Mouse (Mus musculus): ENCODE results near the gene Dcbld1. TPM values are rescaled to one million over a fixed set of nuclear protein-coding genes. Genes with fewer than 3 reads are reported as not detected.
"Not testable (repeated sequence)": the region's sequence is repeated elsewhere in the genome, so short reads cannot be mapped to it uniquely, and the experiment has no call there.

The Dcbld1 gene
- polyA plus RNA-seq, 1 experiment: not detected

DNA sequence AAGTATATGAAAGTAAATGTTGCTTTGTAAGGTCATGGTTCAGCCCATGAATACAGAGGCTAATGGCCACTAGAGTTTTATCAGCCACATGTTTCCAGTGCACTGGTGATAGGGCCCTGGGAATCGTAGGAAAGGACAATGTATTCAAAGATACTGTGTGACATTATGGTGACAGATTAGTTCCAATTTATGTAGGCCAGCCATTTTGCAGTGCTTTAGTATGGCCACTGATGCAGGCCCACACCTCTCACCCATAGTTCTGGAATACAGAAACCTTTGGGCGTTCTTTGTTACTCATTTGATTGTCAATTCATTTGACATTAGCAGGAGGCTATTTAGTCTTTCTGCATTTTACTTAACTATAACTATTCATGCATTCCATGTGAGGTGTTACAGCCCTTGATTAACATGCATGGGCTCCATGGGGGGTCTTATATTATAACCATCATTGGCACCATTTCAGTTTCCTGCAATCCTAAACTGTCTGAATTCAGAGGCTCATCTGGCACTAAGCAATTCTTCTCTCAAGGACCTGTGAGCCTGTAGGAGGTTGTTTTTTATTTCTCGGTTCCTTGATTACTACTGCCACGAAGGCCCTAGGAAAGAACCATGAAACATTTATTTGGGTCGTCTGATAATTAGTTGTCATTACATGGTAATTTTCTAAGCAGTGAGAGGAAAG, 54.6 kb downstream of the Dcbld1 start:
- TF ChIP-seq CTCF (IDR thresholded peaks at IDR 0.05; ENCODE audit: insufficient read depth, low read depth, low read length) (no peak), POLR2A (IDR thresholded peaks at IDR 0.05; ENCODE audit: insufficient read depth, low read depth, low read length) (no peak)
- no peaks in the 10 kb centered on the region for H3K4me1 ChIP-seq (ENCODE audit: control insufficient read depth, insufficient read depth, low read length)
- H3K27ac ChIP-seq (ENCODE audit: insufficient read depth, low read depth, low read length): no peak overlapping the region
- H3K4me3 ChIP-seq (ENCODE audit: insufficient read depth, low read depth, low read length): no peak overlapping the region
- WGBS: 40% methylated on average over 5 of the region's 5 CpGs

DNA sequence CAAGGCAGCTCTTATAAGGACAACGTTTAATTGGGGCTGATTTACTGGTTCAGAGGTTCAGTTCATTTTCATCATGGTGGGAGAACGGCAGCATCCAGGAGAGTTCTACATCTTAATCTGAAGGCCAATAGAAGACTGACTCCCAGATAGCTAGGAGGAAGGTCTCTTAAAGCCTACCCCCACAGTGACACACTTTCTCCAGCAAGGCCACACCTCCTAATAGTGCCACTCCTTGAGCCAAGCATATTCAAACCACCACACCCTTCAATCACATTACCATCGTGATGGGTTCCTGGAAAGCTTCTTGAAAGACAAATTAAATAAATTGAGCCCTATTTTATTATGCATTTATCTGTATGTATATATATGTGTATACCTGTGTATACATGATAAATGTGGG, 55.8 kb downstream of the Dcbld1 start:
- WGBS: 86% methylated on average over 3 of the region's 3 CpGs
- no peak for TF ChIP-seq POLR2A (IDR thresholded peaks at IDR 0.05; ENCODE audit: insufficient read depth, low read depth, low read length)
- TF ChIP-seq CTCF (IDR thresholded peaks at IDR 0.05; ENCODE audit: insufficient read depth, low read depth, low read length): no peak
- Histone ChIP-seq H3K27ac (ENCODE audit: insufficient read depth, low read depth, low read length) (no peak overlapping the region), H3K4me1 (ENCODE audit: control insufficient read depth, insufficient read depth, low read length) (no peaks in the 10 kb centered on the region), H3K4me3 (ENCODE audit: insufficient read depth, low read depth, low read length) (no peak overlapping the region)

DNA sequence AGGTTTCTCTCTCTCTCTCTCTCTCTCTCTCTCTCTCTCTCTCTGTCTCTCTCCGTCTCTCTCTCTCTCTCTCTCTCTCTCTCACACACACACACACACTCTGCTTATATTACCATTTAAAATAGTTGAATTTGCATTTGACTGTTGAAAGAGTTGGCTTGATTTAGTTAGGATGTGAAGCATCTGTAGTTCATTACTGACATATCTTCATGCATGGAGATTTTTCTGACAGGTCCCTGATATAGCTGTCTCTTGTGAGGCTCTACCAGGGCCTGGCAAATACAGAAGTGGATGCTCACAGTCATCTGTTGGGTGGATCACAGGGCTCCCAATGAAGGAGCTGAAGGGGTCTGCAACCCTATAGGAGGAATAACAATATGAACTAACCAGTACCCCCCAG, 59.0 kb downstream of the Dcbld1 start:
- 40% methylated on average over 1 of the region's 1 CpGs for WGBS
- not testable (repeated sequence) for H3K4me3 ChIP-seq (ENCODE audit: insufficient read depth, low read depth, low read length); H3K4me1 ChIP-seq (ENCODE audit: control insufficient read depth, insufficient read depth, low read length); H3K27ac ChIP-seq (ENCODE audit: insufficient read depth, low read depth, low read length)

DNA sequence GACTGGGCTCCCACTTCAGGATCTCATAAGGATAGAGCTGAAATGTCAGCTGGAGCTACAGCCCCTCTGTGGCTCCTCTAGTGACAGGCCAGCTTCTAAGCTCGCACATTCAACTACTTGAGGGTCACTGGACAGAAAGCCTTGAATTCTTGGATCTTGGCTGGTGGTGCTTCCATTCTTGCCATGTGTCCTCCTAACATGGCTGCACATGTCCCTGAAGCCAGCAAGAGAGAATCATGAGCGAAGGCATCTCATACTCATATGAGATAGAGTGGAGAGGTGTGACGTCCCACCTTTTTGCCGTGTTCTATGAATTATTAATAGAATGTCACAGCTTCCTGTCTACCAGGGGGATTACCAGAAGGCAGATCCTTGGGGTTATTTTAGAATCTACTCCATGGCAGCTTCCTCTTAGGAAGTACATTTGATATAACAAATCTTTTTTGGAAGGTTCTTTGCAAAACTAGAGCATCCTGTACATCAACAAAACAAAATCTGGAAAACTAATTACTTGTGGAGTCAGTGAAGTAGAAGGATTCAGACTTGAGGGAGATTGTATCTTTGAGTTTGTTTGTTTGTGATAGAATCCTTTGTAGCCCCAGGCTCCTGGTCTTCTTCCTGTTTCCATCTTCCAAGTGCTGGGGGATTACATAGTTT, 60.6 kb downstream of the Dcbld1 start:
- Histone ChIP-seq H3K27ac (ENCODE audit: insufficient read depth, low read depth, low read length) (no peak overlapping the region), H3K4me1 (ENCODE audit: control insufficient read depth, insufficient read depth, low read length) (no peaks in the 10 kb centered on the region), H3K4me3 (ENCODE audit: insufficient read depth, low read depth, low read length) (no peak overlapping the region)
- 90% methylated on average over 4 of the region's 4 CpGs for WGBS
- TF ChIP-seq POLR2A (IDR thresholded peaks at IDR 0.05; ENCODE audit: insufficient read depth, low read depth, low read length) (no peak), CTCF (IDR thresholded peaks at IDR 0.05; ENCODE audit: insufficient read depth, low read depth, low read length) (no peak)

DNA sequence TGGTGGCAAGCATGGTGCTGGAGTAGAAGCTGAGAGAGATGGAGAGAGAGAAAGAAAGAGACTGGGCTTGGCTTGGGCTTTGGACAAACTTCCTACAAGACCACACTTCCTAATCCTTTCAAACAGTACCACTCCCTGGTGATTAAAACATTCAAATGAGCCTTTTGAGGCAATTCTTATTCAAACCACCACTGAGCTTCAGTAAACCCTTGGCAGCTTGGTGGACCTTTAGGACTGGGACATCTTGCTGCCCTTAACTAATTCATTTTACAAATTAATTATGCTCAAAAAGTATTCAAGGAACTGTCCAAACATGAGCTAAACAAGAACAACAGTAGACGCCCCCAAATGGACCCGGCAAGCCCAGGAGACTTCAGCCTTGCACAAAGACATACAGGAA, 62.5 kb downstream of the Dcbld1 start:
- H3K4me1 ChIP-seq (ENCODE audit: control insufficient read depth, insufficient read depth, low read length): no peaks in the 10 kb centered on the region
- no peak overlapping the region for H3K27ac ChIP-seq (ENCODE audit: insufficient read depth, low read depth, low read length)
- no peak for TF ChIP-seq CTCF (IDR thresholded peaks at IDR 0.05; ENCODE audit: insufficient read depth, low read depth, low read length)
- TF ChIP-seq POLR2A (IDR thresholded peaks at IDR 0.05; ENCODE audit: insufficient read depth, low read depth, low read length): no peak
- WGBS: 55% methylated on average over 2 of the region's 2 CpGs
- no peak overlapping the region for H3K4me3 ChIP-seq (ENCODE audit: insufficient read depth, low read depth, low read length)

DNA sequence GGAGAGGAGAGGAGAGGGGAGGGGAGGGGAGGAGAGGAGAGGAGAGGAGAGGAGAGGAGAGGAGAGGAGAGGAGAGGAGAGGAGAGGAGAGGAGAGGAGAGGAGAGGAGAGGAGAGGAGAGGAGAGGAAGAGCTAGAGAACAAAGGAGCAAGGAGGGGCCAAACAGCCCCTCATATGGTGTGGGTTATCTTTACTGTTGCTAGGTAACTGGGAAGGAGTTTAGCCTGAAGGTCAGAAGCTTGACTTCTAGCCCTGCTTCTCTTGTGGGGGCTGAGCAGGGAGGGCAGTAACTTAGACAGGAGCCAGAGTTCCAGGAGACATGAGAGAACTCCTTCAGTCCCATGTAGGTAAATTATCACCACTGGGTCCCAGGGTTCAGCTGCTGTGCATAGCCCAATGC, 65.1 kb downstream of the Dcbld1 start:
- H3K4me1 ChIP-seq (ENCODE audit: control insufficient read depth, insufficient read depth, low read length); H3K27ac ChIP-seq (ENCODE audit: insufficient read depth, low read depth, low read length); H3K4me3 ChIP-seq (ENCODE audit: insufficient read depth, low read depth, low read length): not testable (repeated sequence)

DNA sequence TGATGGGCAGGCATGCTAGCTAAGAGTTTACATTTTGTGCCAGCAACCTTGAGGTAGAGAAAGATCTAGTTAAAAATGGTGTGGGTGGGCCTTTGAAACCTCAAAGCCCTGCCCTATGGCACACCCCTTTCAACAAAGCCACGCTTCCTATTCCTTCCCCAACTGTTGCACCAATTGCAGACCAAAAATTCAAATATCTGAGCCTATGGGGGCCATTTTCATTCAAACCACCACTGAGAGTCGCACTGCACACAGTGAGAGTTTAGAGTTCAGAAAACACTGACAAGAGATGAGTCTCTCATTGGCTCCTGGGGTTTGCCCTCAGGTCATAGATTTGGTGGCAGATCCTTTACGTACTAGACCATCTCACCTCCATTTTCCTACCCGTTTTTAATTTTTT, 68.3 kb downstream of the Dcbld1 start:
- no peaks in the 10 kb centered on the region for H3K4me1 ChIP-seq (ENCODE audit: control insufficient read depth, insufficient read depth, low read length)
- 98% methylated on average over 4 of the region's 4 CpGs for WGBS
- no peak overlapping the region for H3K27ac ChIP-seq (ENCODE audit: insufficient read depth, low read depth, low read length)
- H3K4me3 ChIP-seq (ENCODE audit: insufficient read depth, low read depth, low read length): no peak overlapping the region
- TF ChIP-seq POLR2A (IDR thresholded peaks at IDR 0.05; ENCODE audit: insufficient read depth, low read depth, low read length): no peak
- TF ChIP-seq CTCF (IDR thresholded peaks at IDR 0.05; ENCODE audit: insufficient read depth, low read depth, low read length): no peak

DNA sequence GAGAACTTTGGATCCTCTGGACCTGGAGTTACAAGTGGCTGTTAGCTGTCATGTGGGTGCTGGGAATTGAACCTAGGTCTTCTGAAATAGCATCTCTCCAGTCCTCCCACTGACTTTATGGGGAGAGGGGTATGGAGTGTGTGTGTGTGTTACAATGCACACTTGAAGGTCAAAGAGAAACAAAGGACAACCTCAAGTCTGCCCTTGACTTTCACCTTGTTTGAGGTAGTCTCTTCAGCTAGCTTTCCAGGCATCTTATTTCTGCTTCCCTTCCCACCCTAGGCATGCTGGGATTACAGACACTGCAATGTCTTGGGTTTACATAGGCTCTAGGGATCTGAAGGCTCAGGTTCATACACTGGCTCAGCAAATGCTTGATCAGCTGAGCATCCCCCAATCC, 68.9 kb downstream of the Dcbld1 start:
- H3K4me3 ChIP-seq (ENCODE audit: insufficient read depth, low read depth, low read length): no peak overlapping the region
- no peaks in the 10 kb centered on the region for H3K4me1 ChIP-seq (ENCODE audit: control insufficient read depth, insufficient read depth, low read length)
- TF ChIP-seq POLR2A (IDR thresholded peaks at IDR 0.05; ENCODE audit: insufficient read depth, low read depth, low read length) (no peak), CTCF (IDR thresholded peaks at IDR 0.05; ENCODE audit: insufficient read depth, low read depth, low read length) (no peak)
- H3K27ac ChIP-seq (ENCODE audit: insufficient read depth, low read depth, low read length): no peak overlapping the region

DNA sequence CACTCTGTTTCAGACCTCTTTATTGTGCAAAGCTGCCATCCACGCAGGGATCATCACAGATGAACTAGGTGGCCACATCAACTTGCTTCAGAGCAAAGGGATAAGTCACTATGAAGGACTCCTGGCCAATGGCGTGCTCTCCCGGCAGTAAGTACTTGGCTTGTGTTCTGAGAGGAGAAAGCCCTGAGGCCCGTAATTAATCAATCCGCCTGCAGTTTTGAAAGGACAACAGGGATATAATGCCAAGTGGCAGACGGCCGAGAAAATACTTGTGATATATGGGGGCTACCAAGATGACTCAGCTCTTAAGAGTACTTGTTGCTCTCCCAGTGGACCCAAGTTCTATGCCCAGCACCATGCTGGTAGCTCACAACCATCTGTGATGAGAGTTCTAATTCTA, 71.2 kb downstream of the Dcbld1 start:
- H3K4me3 ChIP-seq (ENCODE audit: insufficient read depth, low read depth, low read length): no peak overlapping the region
- 48% methylated on average over 7 of the region's 7 CpGs for WGBS
- no peak overlapping the region for H3K27ac ChIP-seq (ENCODE audit: insufficient read depth, low read depth, low read length)
- H3K4me1 ChIP-seq (ENCODE audit: control insufficient read depth, insufficient read depth, low read length): no peaks in the 10 kb centered on the region
- TF ChIP-seq CTCF (IDR thresholded peaks at IDR 0.05; ENCODE audit: insufficient read depth, low read depth, low read length) (no peak), POLR2A (IDR thresholded peaks at IDR 0.05; ENCODE audit: insufficient read depth, low read depth, low read length) (no peak)

DNA sequence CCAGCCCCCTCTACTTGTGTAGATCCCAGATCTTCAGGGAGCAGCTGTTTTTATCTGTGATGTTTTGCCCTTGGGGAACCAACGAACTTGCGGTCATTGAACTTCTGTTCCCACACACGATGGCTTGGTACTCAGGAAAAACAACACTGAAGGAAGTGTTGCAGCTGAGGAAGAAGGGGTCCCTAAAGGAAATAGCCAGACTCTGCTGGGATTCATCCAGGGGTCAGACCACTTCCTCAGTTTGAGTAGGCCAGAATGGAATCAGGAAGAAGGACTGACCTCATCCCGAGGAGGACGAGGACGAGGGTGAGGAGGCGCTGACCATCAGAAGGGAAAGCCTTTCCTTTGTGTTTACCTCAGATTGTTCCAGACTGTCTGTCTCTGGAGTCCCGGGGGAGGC, 75.8 kb downstream of the Dcbld1 start:
- no peak overlapping the region for H3K27ac ChIP-seq (ENCODE audit: insufficient read depth, low read depth, low read length)
- 81% methylated on average over 8 of the region's 8 CpGs for WGBS
- H3K4me3 ChIP-seq (ENCODE audit: insufficient read depth, low read depth, low read length): no peak overlapping the region
- TF ChIP-seq CTCF (IDR thresholded peaks at IDR 0.05; ENCODE audit: insufficient read depth, low read depth, low read length) (no peak), POLR2A (IDR thresholded peaks at IDR 0.05; ENCODE audit: insufficient read depth, low read depth, low read length) (no peak)
- no peaks in the 10 kb centered on the region for H3K4me1 ChIP-seq (ENCODE audit: control insufficient read depth, insufficient read depth, low read length)
